Mouse (Mus musculus) erythroblast, embryonic 14.5 days (primary cell): ENCODE measurements at regions not wholly inside any gene's neighbourhood (a gene's known extent, or its start where the extent isn't known, plus 50 kb on each side); places are given as distances from the start of the nearest gene placed in this dataset.

Source experiments
- GATA1 ChIP-seq: IDR thresholded peaks from 2 replicates; pipeline ENCODE4 v1.6.1; 2012; ENCODE audit warnings: low read length, inconsistent platforms, mixed read lengths
- TAL1 ChIP-seq: IDR thresholded peaks from 3 replicates; pipeline ENCODE4 v1.6.1; 2012; ENCODE audit warnings: low read length, inconsistent platforms, mixed read lengths

DNA sequence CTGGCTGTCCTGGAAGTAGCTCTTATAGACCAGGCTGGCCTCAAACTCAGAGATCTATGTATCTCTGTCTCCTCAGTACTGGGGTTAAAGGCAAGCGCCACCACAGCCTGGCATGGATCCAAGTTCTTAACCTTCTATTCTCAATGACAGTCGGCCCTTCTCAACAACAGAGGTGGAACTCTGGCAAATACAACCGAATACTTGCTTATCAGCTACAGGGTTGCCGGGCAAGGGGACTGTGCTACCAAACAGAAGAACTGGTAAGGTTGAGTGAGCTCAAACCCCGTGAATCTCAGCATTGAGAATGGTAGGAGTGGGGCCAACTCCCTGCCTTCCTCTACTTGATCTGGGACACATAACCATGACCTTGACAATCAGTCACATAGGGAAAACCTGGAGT lies 75.2 kb upstream of the Osbpl8 start:
- TF ChIP-seq TAL1, result no peak
- TF ChIP-seq GATA1, result no peak
